Mouse (Mus musculus): ENCODE data around the gene Uhrf1.

Uhrf1 gene

DNA sequence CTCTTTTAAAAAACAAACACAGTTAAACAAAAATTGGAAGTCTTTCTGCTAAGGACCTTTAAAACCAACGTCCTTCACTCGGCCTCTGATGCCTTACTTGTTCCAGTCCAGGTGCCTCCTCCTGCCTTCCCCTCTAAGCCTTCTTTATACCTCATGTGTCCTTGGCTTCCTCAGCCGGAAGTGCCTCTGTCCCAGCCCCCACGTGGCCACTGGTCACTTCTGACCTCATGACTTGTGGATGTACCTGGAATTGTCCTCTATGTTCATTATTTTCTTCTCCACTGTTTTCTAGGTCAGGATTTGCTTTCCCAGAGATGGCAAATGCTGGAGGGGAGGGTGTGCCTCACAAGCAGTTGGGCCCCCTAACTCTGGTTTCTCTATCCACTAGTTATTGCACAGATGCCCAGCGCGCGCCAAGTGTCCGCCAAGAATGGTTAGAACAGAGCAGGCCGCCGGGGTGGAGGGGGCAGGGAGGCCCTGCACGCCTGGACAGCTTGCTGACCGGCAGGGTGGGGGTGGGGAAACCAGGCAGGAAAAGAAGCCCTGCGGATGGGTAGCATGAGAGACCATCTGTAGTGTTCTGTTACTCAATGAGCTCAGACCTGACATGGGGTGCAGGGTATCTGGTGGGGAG lies 641 bp upstream of the Uhrf1 start:
- DNase-seq: peak; percentile 65

DNA sequence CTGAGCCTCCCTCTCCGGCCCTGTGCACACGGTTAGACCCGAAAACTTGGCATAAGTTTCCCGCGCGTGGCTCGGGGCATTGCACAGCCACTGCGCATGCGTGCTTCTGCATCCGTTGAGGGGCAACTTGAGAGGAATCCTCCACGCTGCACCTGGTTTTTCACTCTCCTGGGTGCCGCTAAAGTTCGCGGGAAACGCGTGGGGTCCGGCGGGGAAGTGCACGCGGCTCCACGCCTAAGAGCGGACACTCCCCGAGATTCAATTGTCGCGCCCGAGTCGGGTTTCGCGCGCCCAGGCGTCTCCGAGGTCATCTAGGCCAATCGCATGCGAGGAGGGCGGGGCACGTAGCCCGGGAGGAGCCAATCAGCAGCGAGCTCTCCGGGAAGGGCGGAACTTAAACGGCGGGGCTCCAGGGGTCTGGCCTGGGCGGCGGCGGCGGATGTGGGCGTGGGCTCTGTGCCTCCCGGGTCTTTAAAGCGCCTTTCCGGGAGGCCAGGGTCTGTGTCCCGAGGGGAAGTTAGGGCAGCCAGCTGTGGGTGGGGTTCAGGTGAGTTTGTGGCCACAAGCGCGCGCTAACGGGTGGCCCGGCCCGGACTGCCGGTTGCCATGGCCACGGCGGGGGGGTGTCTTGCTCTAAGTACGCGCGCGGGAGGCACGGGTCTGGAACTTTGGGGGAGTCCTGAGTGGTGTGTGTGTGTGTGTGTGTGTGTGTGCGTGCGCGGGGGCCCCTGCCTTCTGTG lies 896 bp downstream of the Uhrf1 start:
- peak; percentile 98 for DNase-seq

DNA sequence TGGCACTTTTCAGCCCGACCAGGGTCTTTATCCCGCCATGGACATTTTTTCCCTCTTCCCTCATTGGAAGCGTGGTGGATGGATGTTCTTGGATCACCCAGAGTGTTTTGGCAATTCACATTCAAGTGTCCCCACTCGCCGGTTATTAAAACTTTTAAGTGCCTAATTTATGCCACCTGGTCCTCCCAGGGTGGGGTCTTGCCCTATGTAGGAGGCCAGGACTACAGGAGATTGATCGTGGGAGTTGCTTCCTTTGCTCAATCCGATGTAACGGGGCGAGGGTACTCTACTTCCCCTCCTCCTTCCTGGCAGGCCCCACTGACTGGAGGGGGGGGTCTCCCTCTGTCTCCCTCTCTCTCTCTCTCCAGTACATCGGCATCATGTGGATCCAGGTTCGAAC lies 1.6 kb downstream of the Uhrf1 start:
- DNase-seq: no peak

DNA sequence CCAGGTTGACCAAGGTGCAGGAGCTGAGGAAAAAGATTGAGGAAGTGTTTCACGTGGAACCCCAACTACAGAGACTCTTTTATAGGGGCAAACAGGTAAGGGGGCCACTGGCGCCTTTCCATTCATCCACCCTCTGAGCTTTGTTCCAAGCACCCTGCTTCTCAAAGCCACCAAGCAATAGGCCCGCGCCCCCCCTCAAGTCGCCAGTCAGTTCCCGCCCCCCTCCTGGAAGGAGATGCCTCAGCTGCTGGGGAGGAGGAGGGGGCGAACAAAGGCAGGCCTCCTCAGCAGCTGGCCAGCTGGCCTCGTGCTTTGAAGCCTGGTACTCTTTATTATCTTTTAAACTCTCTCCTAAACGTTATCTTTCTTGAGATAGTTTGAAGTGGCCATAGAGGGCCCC lies 2.0 kb downstream of the Uhrf1 start:
- no peak for DNase-seq

DNA sequence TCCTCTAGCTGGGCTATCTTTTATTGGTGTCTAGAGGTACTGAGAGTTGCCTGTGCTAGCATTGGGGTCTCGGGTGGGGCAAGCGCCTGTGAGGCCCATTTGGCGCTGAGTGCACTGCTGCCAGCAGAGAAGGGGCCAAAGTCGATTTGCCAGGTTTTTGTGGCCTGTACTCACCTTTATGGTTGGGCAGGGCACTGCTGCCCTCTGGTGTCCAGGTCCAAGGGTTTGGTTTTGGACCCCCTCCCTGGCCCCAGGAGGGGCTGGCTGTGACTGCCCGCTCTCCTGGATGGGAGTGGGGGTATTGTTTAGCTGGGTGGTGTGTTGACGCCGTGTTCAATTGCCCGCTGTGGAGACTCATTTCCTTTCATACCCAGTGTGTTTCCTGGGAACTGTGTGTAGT lies 2.7 kb downstream of the Uhrf1 start:
- DNase-seq: no peak

DNA sequence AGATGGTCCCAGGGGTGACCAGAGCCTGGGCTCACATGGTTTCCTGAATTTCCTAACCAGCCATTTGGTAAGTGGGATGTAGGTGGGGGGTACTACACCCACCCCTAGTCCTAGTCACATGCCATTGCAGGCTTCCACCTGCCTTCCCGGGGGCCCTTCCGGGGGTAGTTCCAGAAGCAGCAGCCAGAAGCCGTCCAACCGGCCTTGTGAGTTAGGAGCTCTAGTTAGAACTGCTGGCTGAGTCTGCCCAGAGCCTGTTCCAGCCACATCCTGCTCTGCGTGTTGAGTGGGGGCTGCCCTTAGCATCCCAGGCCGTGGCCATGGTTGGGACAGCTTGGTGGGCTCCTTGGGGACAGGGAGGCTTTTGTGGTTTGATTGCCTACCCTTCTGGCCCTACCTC lies 5.0 kb downstream of the Uhrf1 start:
- no peak for DNase-seq

DNA sequence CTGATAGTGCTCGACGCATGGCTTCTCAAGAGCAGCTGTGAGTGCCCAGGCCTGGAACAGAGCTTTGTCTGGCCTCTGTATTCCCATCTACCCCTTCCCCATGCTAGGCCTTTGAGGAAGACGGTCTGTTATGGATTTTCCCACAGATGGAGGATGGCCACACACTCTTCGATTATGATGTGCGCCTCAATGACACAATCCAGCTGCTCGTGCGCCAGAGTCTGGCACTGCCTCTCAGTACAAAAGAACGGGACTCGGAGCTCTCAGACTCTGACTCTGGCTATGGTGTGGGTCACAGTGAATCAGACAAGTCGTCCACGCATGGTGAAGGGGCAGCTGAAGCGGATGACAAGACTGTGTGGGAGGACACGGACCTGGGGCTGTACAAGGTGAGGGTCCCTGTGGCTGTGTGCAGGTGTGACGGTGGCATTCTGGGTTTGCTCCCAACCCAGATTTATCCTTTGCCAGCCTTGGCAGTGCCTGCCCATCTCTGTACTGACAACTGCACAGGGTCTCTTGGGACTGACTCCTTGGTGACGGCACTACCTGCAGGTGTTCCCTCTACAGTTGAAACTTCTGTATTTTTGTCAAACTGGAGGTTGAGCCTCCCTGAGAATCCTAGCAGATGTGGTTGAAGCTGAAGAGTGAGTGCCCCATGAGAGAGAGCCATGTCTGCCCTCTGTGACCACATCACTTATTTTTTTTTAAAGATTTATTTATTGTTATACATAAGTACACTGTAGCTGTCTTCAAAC lies 6.2 kb downstream of the Uhrf1 start:
- DNase-seq: no peak

DNA sequence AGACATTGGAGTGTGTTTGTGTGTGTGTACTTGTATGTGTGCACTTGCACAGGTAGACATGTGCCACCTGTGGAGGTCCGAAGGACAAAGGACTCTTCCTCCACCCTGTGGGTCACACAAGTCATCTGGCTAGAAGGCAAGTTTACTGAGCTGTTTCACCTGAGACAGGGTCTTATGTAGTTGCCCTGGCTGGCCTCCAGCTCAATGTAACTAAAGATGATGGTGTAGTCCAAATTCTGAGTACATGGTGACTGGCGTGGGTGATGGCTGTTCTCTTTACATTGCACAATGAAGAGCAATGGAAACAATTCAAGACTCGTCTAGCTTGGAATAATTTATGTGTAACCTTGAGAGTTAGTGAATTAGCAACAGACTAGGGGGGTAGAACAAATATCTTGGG lies 21.3 kb downstream of the Uhrf1 start:
- DNase-seq: no peak

DNA sequence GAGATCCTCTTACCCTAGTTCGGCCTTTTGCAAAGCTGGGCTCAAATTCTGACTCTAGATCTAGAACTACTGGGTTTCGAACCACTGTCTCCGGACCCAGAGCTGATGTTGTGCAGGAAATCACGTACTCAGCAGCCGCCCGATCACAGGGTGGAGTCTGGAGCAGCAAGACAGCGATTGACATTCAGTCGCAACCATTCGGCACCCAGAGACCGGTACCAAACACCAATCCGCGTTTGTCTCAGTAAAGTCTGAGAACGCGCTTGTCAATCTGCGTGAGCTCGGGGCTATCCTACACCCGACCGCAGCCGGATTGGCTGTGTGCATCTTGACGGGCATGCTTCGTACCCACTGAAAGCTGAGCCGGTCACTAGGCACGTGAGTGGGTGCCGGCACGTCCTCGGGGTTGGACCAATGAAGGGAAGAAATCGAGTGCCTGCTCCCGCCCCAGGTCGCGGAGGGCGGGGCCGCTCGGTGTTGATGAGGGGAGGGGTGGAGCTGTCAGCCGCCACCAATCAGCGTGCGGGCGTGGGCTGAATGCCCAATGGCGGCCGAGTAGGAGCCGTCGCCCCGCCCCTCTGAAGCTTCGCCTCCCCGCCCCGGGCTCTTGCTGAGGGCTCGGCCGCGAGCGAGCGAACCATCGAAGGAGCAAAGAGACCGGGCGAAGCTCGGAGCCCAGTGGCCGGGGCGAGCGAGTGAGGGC lies 22.5 kb downstream of the Uhrf1 start, which contains the start of gene Kdm4b:
TSS of gene Kdm4b (plus strand) at position 613 of the 703 bp plus-strand sequence.
- peak; percentile 99 for DNase-seq

DNA sequence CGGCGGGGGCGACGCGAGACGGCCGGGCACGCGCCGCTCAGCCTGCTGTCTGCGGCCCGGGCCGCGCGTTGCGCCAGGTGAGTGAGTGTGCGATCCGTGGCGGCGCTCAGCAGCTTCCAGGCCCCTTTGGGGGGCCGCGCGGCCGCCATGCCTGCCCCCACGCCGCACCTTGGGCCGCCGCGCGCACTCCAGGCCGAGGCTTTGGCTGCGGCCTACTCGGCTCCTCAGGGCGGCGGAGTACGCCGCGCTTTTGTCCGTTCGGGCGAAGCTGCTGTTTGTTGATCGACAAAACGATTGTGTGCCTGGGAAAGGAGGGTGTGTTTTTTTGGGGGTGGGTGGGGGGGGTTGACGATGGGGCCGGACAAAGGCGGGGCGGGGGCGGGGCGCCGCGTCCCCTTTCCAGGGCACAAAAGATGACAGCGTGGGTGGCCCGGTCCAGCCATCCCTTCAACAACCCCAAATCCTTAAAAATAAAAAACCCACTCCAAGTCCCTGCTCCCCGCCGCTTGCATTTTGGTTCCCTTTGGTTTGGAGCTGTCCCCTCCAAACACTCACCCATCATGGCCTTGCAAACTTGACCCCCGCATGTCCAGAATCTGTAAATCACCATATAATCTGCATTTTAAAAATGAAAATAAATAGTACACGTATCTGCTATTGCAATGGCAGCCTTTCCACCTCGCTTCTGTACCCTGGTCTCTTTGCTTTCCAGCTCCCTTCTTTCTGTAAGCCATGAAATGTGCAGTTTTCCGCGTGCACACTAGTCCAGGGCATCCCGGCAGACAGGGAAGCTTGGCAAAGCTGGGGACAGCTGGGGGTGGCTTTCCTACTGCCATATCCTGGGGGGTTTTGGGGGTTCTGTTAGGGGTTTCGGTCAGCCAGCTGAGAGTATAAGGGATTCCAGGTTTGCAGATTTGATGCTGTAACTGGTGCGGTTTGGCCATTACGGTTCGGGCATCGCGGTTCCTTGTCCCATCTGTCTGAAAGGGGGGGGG lies 23.3 kb downstream of the Uhrf1 start:
- DNase-seq: peak; percentile 59

DNA sequence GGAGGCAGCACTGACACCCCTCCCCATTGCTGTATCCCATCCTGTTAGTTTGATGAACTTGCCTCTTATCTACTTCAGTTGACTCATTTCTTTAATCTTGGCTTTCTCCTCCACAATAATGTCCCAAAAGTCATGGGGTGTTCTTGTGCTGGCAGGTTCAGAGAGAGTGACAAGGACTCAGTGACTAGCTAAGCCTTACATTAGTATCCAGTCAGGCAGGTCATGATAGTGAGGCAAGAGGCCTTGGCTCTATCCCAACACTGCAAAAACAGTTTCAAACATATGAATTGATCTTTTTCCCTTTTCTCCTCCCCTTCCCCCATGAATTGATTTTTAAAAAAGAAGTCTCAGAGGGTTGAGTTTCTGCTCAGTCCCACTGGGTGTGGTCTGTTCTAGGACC lies 26.1 kb downstream of the Uhrf1 start:
- no peak for DNase-seq

DNA sequence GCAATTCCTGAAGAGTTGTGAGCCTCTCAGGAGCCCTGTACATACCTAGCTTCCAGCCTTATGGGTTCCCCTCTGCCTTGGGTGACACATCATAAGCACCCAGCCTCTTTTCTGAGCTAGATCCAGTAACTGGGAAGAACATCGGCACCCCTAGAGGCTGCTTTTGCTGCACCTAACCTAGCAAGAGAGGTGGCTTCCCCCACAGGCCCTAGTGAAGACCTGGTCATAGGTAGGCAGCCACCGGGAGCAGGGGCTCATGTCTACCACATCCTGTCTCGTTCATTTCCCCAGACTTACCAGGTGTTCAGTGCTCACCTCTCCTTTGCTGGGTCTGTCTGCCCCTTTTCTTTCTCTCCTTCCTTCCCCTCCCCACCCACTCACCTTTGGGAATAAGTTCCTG lies 27.2 kb downstream of the Uhrf1 start:
- DNase-seq: no peak

DNA sequence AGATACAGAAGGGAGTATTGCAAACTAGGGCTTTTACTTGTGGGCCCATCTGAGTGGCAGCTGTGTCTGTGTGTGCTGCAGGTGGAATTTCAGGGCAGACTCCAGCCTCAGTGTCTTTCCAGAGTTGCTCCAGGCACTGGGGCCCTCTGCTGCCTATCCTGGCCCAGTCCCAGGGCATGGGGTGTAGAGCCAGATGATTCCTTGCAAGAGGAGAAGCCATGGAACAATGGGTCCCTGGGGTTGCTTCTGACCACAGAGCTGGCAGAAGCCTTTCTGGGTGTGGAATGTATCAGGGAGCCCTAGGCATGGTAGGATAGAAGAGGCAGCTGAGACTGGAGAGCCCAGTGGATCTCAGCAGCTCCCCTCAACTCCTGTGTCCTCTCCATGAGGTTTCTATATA lies 28.1 kb downstream of the Uhrf1 start:
- no peak for DNase-seq

DNA sequence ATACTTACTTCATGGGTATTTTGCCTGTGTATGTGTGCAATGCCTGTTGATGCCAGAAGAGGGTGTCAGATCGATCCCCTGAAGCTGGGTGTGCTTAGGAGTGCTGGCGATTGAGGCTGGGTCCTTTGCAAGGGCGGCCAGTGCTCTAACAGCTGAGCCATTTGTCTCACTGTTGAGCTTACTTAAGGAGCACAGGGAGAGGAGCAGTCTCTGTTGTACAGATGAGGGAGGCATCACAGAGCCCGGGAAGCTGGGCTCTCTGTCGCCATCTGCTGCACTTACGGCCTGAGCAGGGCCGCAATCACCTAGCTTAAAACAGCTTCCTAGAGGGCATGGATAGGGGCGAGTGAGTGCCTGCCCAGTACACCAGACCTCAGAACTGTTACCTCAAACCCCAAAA lies 29.9 kb downstream of the Uhrf1 start:
- DNase-seq: no peak

DNA sequence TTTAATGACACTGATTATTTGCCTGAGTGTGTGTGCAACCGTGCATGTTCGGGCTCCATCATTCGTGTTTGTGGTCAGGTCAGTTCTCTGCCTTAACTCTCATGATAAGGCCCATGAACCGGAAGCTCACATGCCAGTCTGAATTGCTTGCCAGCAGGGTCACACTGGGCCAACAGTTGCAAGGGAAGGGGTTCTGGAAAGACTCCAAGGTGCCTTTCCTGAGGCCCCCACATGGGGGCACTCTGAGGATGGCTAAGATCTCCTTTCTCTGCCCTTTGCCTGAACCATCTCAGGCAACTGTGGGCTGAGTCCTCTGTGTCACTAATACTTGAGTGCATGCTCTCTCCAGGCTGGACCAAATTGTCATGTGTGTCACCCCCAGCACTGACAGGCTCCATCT lies 34.1 kb downstream of the Uhrf1 start:
- peak; percentile 54 for DNase-seq

DNA sequence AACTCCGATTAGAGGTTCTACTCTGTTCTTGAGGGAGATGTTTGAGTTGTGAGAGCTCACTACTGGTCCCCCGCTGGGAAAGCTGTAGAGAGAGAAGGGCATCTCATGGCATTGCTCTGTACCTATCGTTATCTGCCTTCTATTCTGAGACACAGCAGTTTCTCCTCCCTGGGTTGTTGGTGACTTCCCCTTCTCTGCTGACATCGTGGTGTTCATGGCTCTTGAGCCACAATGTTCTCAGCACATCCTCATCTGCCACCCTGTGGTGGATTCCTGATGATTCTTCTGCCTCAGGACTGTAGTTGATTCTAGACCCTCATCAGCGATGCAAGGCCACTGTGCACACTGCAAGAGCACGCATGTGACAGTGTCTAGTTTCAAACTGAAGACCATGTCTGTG lies 34.7 kb downstream of the Uhrf1 start:
- no peak for DNase-seq

DNA sequence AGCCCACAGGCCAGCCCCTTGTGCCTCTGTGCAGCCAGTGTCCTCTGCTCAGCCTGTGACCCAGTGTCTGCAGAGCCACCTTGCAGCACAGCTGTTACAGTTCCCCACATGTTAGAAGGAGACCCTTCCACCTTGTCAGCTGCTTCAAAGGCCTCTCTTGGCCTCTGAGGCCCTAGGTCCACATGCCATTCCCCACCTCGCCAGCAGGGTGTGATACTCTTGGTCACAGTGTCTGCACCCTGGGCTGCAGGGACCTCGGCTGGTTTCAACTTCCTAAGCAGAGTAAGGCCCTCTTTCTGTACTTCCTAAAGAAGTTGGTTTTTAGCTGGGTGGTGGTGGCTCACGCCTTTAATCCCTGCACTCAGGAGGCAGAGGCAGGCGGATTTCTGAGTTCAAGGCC lies 35.8 kb downstream of the Uhrf1 start:
- DNase-seq: peak; percentile 60

DNA sequence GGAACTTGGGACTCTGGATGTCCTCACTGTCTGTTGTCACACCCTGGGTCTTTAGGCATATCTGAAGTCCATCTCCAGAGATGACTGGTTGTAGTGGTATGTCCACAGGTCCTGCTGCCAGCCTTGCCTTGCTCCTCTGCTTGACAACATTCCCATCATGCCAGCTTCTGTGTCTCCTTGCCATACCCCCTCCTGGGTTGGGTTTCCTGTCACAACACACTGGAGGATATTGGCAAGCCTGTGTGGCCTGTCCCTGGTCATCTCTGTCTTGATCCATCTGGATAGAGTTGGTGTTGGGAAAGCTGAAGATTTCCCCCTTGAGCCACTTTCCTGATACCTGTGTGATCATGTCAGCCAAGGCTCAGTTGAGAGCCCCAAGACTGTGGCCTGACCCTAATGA lies 37.6 kb downstream of the Uhrf1 start:
- DNase-seq: no peak

DNA sequence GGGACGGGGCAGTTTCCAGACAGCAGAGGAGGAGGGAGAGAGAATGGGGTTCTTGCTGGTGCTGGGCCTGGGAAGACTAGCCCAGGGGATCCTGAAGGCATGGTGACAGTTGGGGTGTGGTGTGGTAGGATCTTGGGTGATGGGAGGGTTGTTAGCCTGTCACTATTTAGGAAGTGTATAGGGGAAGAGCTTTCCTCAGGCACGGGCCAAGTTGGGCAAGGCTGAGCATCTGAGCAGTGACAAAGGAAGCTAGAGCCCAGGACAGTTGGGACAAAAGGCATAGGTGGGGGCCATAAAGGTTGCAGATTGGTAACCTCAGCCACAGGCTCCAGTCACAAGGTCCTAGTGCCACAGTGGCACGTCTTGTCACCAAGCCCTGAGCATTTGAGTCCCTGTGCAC lies 40.3 kb downstream of the Uhrf1 start:
- DNase-seq: no peak

DNA sequence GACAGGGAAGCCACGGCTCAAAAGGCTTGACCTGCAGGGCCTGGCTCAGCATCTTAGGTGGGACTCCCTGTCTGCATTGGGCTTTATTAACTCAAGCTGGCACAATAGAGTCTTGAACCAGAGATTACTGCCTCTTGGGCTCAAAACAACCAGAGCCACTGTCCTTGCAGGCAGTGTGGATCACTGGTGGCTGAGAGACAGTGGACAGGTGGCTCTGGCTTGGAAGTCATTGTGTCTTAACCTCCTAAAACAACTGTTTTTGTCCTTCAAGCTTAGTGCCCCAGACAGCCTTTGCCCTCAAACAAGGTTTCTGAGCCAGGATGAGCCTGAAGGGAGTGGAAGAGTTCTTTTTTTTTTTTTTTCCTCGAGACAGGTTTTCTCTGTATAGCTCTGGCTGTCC lies 42.2 kb downstream of the Uhrf1 start:
- DNase-seq: no peak

DNA sequence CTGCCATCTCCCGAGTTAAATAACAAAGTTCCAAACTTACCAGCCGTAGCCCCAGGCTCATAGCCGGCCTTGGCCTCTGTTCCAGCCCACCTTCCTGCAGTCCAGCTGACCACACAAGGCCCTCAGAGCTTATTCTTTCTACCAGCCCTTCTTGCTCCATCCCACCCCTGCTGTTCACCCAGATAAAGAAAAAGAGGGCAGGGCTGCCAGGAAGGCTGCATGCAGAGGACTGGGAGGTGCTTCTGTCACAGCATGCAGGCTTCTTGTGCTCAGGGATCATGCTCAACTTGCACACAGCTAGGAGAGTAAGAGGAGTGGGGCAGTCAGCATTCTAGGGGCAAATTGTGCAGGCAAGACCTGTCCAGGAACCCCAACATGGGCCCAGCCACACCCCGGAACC lies 45.0 kb downstream of the Uhrf1 start:
- DNase-seq: peak; percentile 68

DNA sequence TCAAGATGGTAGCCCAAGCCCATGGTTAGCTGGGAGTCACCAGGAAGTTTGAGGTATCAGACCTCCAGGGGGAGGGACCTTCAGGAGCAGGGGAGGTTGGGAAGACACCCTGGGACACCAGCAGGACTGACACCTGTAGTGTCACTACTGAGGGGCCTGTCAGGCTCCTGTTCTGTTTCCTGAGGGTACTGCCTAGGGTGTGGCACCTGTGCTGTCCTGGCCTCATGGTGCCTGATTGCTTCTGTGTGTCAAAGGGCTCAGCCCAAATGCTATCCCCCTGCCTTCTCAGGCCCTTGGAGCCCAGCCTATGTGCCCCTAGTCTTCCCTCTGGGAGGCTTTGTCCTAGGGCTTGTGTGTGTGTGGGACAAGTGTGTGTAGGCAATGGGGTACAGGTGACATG lies 45.5 kb downstream of the Uhrf1 start:
- DNase-seq: peak; percentile 22
